Mouse (Mus musculus) layer of hippocampus, adult 2 months (tissue): ENCODE results near the gene Lgr5. TPM values are rescaled to one million over a fixed set of nuclear protein-coding genes. Genes with fewer than 3 reads are reported as not detected.

Source experiments
- DNase-seq, 2 experiments: peaks; one replicate each; pipeline ENCODE4 v3.0.0; 2022; ENCODE audit warnings: low spot score in 2 of 2
- H3K27ac ChIP-seq: fragments of 200-600 bp; 2 replicates; pipeline ENCODE4 v1.8.1; 2022
- H3K4me3 ChIP-seq: fragments of 200-600 bp; 2 replicates; pipeline ENCODE4 v1.8.1; 2022; ENCODE audit warnings: mild to moderate bottlenecking
- CTCF ChIP-seq: fragments of 200-600 bp; conservative IDR thresholded peaks from 2 replicates; pipeline ENCODE4 v1.8.1; 2022; ENCODE audit warnings: antibody characterized with exemption, mild to moderate bottlenecking, moderate library complexity
- total RNA-seq, 2 experiments: library from RNA; stranded (reverse); gene quantifications; 2 replicates each; pipeline ENCODE4 v1.2.3; 2021

Lgr5 gene
- total RNA-seq, 2 experiments from 2014 or later, result 1.4 to 2.3 TPM

DNA sequence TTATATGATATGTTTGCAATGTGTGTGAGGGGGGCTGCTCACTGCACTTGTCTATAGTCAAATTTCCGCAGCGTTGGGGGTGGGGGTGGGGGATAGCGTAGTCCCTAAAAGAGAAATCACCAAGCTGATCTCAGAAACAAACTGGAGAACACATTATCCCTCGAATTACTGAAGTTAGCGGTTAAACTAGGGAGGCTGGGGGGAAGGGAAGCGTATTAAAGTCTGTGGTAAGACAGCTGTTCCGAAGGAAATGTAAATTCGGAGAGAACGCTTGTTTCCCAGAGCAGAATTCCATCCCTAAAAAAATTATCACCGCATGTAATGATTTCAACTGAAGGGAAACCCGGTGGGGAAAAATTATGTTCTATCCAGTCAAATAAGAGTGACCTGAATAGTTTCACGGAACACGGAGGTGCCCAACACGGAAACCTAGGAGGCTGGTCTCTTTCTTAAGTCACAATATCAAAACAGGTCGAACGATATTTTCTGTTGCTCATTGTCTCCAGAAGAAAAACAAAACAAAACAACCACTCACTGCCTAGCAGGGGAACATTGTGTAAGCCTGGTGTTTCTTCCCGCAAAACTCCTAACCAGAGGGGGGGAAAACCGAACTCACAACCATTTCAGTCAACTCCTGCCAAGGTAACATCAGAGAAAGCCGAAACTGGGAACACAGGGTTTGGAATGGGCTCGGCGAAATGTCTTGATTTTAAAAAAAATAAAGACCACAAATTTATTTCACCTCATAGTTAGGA, 1.9 kb downstream of the Lgr5 start:
- no peak for DNase-seq
- Histone ChIP-seq H3K4me3 (peak overlapping the region; percentile 61; the same call in 1 of the 2 replicates), H3K27ac (no peak overlapping the region)
- TF ChIP-seq CTCF, result no peak

DNA sequence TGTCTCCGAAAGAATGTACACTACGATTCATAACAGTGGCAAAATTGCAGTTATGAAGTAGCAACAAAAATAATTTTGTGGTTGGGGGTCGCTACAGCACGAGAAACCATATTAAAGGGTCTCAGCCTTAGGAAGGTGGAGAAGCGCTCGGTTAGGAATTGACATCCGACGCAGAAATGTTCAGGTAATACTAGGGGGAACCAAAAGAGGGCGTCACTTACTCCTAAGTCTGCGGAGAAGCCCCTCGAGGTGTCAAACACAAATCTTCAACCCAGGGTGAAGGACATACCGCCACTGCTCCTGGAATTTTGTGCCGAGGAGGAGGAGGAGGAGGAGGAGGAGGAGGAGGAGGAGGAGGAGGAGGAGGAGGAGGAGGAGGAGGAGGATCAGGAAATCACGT, 2.9 kb downstream of the Lgr5 start:
- DNase-seq, result no peak
- Histone ChIP-seq H3K27ac (no peak overlapping the region), H3K4me3 (no peak overlapping the region)
- TF ChIP-seq CTCF, result peak; percentile 20; the same call in 1 of the 2 replicates

DNA sequence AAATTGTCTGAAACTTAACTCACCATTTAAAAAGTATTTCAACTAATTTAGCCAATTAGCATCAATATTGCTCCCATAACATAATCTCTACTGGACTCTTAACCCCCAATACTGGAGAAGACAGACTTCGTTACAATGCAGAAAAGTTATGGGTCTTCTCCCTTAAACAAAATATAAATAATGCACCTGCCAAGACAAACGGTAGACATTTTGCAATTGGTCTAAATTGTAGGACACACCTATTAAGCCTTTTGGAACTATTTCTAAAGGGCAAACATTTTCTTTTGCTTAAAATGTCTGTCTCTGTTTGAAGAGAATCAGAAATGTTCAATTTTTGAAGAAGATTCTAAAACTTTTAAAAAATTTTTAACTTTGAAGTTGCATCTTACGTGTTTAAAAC, 4.5 kb downstream of the Lgr5 start:
- no peak overlapping the region for H3K27ac ChIP-seq
- no peak for DNase-seq
- no peak overlapping the region for H3K4me3 ChIP-seq
- no peak for TF ChIP-seq CTCF

DNA sequence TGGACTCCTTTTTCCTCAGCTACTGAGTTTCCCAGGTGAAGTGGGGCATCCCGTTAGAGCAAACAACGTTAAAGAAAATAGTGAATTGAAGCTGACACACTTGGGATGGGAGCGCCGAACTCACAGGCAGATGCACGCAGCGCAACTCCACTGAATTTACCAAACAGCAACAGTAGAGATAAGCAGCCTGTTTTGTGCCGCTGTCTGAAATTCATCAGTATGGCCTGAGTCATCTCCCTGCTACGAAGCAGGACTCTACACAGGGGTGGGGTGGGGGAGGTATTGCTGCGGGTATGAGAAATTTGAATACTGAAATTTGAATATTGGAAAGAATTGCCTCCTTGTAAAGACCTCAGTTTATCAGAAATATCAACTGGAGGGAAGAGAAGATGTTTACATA, 5.6 kb downstream of the Lgr5 start:
- no peak for DNase-seq
- H3K27ac ChIP-seq, result no peak overlapping the region
- TF ChIP-seq CTCF, result no peak

DNA sequence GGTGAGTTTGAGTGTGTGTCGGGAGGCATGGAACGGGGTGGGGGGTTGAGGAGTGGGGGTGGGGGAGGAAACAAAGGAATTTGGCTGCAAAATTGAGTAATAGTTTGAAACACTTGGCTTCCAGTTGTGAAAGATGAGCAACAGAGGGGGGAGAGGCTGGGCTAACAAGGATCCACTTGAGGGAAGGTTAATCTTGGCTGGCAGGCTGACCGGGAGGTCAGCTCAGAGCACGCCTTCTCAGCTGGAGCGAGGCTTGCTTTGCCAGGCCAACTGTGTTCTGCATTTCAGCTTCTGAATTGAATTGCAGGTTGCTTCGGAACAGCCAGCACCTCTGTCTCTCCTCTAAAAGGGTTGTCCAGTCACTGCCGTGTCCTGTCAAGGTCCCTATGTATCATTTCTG, 8.1 kb downstream of the Lgr5 start:
- TF ChIP-seq CTCF, result no peak
- Histone ChIP-seq H3K27ac (no peak overlapping the region), H3K4me3 (no peak overlapping the region)
- no peak for DNase-seq

More for the DNA sequence above, 5.6 kb downstream of the Lgr5 start:
- H3K4me3 ChIP-seq, result no peak overlapping the region

DNA sequence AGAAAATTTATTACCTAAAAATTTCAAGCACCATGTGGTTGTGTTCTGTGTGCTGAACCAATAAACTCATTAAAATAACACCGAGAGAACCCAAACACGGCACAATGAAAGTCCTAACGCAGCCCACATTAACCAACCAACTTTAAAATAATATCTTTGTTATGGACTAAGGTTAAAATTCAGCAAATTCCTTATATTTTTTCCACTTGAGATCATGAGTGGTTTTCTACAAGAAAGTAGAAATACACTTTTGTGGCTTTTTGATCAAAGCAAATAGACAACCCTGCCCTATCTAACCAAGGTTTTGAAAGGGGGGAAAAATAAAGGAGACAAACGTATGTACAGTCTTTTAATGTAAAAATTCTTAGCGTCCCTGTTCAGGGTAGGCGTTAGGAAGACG, 8.5 kb downstream of the Lgr5 start:
- H3K4me3 ChIP-seq, result no peak overlapping the region
- no peak overlapping the region for H3K27ac ChIP-seq
- no peak for TF ChIP-seq CTCF
- DNase-seq, result no peak

DNA sequence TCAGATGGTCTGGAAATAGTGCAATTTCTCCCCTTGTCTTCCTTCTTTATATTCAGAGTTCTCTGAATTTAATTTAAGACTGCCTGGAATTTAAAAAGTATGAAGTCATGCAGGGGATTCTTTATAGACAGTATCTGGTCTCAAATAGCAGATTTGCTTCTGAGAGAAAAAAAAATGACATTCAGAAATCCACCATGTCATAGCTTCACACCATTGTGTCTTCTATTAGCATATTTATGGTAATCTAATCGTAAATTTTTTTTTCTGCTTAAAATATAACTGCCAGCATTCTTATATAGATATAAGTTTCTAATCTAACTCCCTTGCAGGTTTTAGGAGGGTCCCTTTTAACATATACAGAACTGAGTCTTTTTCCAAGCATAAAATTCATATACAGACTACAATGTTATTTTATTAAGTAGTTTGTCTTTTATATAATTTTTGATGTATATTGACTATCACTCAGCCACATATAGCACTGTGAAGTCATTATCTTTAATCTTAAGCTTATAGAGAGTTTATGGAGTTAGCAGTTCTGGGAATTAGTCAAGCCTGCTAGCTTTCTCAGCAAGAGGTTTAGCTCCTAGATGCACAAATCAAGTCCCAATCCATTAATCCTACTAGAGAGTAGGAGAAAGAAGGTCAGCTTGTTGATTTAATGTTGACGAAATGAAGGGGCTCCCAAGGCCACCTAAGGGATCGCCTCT, 15.7 kb downstream of the Lgr5 start:
- TF ChIP-seq CTCF, result no peak
- DNase-seq, result no peak
- H3K27ac ChIP-seq, result no peak overlapping the region
- H3K4me3 ChIP-seq, result no peak overlapping the region

DNA sequence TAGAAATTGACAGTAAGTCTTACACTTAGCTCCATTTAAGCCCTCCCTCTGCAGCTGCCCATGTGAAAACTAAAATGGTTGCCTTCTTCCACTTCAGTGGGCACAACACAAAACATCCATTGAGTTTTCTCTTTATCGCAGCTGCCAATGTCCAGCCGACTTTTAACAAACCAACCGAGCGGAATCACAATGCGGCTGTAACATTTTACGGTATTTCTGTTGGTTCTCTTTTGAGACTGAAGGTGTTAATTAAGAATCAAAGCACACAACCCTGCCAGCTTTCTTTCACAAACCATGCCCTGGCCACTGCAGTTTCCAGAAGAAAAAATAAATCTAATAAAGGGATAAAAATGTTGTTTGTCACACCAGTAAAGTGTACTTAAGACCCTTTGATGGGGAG, 16.3 kb downstream of the Lgr5 start:
- DNase-seq, result no peak
- Histone ChIP-seq H3K4me3 (no peak overlapping the region), H3K27ac (no peak overlapping the region)
- no peak for TF ChIP-seq CTCF

DNA sequence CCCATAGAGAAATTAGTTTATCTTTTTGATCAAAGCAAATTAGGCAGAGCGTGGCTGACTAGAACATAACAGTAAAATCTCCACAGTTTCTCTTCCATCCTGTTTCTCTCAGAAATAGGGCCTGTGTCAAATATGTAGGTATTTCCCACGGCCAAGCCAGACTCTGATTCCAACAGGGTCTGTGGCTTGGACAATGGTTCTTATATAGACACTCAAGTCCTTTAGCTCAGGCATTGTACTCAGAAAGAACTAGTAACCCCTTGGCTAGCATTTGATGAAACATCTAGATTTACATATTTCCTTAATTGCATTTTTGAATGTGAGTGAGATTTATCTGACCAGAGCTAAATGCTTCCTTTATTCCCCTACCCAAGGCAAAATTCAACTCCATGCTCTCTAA, 17.0 kb downstream of the Lgr5 start:
- TF ChIP-seq CTCF, result no peak
- no peak for DNase-seq
- Histone ChIP-seq H3K27ac (peak overlapping the region; percentile 6; the same call in 1 of the 2 replicates), H3K4me3 (no peak overlapping the region; the same call in 1 of the 2 replicates)

DNA sequence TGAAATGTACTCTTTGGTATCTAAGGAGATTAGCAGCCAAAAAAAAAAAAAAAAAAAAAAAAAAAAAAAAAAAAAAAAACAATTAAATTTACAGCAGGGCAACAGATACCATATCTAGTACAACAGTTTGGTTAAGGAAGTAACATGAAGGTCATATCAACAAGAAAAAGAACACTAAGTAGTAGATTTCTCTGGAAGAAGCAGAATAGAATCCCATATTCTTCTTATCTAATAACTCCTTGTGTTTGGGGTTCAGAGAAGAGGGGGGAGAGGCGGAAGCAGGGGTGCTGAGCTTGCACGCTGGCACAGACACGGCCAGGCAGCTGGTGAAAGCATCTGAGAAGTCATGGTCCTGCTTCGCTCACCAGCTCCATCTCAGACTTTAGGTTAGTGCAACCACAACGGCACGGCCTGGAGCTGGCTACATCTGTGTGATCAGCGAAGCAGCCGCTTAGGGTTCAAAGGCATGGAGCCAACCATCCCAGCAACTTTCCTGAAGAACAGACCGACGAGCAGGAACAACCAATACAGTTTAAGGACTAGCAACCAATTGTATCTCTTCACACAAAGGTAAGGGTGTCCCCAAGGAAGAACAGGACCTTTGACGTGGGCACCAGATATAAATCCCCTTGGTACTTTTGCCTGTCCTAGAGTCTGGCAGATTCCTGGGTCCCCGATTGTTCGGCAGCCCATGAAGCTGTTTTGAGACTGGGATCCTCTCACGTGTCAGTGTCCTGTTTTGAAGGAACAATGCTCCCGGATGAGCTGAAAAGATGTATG, 17.7 kb downstream of the Lgr5 start, which contains the start of gene A930009A15Rik:
Gene A930009A15Rik (plus strand): TSS at position 275 of the 780 bp plus-strand sequence.
- Histone ChIP-seq H3K4me3 (no peak within 1 kb of the TSS; the same call in 1 of the 2 replicates), H3K27ac (peak within 1 kb of the TSS; percentile 6)
- DNase-seq, result no peak
- no peak for TF ChIP-seq CTCF

DNA sequence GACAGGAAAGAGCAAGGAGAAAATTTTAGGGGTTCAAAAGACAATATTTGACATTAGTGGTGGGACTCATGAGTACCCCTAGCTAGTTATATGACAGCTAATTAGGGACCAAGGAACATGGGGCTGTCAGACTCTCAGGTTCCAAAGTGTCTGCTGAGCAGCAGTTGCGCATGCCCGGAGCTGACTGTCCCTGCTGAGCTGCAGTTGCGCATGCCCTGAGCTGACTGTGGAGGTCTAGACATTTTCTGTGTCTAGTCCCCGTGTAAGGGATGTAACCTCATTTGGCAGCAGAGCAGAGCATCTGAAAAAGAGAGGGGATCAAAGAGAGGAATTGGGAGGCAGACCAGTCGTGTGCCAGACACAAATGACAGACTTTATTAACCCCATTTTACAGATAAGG, 23.6 kb downstream of the Lgr5 start:
- DNase-seq, result no peak
- H3K4me3 ChIP-seq, result no peak overlapping the region
- TF ChIP-seq CTCF, result no peak

DNA sequence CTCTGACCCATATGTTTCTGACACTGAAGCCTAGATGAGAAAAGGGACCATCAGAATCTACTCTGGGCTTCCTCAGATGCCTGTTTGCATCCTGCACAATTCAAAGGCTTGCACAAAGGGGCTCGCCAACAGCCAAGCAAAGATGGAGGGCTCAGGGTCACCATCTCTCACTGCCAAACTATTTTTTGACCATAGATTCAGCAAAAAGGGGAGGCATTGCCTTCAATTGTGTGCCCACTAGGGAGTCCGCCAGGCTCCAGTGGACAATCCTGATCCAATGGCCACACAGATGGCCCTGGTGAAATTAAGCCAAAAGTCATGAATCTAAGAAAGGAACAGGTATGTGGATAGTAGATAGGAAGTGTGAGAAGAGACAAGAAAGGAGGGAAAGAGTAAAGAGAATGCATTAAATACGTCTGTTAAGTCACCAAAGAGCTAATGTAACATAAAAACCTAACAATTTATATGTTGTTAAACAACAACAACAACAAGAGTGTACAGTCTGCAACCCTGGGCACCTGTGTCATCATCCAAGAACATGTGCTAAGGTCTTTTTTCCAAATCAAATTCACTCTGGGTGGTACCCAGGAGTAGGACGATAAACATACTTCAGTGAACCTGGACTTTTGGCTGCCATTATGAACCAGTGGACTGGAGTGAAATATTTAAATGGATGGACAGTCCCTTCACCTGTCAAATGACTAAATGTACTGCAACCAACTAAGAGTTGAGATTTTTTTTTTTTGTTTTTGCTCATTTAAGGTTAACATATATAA, 24.5 kb downstream of the Lgr5 start:
- Histone ChIP-seq H3K4me3 (no peak overlapping the region), H3K27ac (no peak overlapping the region)
- TF ChIP-seq CTCF, result no peak
- DNase-seq, result no peak

More for the DNA sequence above, 23.6 kb downstream of the Lgr5 start:
- no peak overlapping the region for H3K27ac ChIP-seq
